Mouse (Mus musculus) right cerebral cortex, adult 18-20 months (tissue): Measurements from ENCODE around the gene Nfkbil1.
"Not testable (repeated sequence)": the region's sequence is repeated elsewhere in the genome, so short reads cannot be mapped to it uniquely, and the experiment has no call there.

Source experiments
- DNase-seq: peaks from one replicate; pipeline ENCODE4 v3.0.0; 2022; ENCODE audit warnings: mixed read lengths

Nfkbil1 gene

DNA sequence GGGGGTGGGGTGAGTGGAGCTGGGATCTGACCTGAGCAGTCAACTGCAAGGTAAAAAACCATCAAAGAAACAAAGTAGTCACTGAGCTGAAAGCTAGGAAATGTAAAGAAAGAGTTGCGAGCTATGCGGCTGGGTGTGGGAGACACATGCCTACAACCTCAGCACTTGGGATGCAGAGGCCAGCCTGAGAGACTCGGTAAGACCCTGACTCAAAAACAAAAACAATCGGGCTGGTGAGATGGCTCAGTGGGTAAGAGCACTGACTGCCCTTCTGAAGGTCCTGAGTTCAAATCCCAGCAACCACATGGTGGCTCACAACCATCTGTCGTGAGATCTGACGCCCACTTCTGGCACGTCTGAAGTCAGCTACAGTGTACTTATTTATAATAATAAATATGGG, 1.5 kb downstream of the Nfkbil1 start:
- DNase-seq, result not testable (repeated sequence)

DNA sequence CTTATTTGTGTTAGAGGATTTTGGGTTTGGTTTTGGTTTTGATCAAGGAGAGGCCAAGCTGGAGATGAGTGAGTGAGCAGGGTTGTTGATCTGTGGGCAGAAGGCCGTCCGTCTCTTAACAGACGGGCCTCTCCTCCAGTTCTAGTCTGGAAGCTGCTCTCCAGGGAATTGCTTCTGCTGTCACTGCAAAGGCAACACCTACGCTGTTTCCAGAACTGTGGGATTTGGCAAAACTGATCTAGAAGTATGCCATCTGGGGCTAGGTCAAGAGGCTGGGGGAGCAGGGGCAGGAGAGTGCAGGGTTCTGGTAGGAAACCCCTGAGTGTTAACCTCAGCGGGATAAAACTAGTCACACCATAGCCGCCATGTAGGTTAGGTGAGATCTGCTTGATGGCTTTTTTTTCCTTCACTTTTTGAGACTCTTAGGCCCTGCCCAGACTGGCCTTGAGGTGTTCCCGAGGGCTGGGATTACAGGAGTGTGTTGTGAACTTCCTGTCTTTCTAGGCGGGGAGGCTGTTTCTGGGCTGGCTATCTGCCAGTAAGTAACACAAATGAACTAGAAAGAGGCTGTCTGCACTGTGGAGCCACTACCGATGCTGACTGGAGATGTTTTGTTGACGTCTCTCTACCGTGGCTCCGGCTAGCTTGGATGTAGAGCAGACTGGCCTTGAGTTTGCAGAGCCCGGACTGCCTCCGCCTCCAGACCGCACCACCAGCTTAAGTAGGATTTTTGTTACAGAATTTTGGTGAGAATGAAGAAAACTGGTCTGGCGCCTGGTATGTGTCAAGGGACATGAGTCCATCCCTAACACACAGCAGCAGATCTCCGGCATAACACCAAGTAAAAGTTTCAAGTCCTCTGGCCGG, 2.2 kb downstream of the Nfkbil1 start, which contains the start of gene Atp6v1g2:
Gene Atp6v1g2, plus strand, starts transcription at position 547 of the 867 bp plus-strand sequence.
- no peak for DNase-seq

DNA sequence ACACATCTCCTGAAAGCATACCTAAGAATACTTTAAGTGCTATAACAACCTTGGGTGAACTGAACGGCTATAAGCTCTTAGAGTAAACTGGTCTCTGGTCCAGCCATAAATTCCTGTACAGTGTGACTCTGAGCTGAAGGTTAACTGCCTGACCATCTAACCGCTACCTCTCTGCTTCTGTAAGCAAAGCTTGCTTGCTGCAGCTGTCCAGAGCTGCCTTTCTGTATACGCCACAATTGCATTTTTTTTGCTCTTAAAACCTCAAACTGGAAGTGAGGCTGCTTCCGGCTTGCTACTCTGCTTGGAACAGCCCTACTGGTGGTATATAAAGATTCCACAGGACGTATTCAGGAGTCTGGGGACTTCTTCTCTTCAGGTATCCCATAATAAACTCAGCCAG, 2.9 kb downstream of the Nfkbil1 start:
- no peak for DNase-seq

DNA sequence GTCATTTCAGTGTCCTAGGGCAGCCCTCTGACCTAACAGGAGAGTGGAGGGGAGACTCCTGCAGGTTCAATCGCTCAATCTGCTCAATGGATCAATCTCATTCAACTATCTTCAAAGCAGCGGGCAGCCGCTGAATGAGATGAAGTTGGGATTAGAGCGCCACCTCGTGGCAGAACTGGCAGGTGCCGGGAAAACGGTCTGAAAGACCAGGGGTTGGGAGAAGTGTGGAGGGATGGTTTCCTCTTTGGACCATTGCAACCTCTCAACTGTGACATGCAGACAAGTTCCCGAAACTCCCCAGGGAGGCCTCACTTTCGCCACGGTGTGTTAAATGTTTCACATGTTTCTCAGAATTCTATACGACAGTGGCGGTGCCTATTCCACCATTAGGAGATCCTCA, 3.5 kb downstream of the Nfkbil1 start:
- DNase-seq, result peak; percentile 76

DNA sequence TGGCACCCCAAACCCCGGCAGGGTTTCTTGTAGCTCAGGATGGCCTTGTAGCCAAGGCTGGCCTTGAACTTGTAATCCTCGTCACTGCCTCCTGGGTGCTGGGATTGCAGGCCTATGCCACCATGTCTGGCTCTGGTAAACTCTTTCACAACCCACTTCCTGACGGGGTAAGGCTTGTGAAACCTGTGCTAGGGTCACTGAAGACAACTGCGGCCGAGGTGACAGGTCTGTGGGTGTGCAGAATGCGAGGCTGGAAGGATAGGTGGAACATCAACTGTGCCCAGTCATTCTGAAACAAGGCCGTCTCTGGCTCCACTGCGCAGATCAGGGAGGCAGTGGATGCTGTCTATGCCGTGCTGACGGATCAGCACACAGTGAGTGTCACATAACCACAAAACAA, 4.6 kb downstream of the Nfkbil1 start:
- DNase-seq, result no peak

DNA sequence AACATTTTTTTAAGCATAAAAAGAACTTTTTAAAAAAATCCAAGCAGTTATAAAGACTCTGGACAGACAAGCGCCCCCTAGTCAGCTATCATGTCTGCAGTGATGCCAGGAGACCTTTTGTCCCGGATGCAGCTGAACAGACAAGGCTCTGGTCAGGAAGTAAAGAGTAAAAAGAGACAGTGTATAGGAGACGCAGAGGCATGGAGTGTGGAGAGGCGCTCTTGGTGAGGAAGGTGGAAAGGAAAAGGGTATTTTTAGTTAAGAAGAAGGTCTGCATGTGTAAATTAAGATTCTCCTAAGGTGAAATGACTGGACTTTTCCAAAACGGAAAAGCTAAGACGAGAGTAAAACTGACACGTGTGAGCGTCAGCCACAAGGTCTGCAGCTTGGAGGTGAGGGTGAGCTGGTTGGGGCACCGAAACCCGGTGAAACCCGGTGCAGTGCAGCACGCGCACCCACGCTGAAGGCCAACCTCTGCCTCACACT, 9.0 kb downstream of the Nfkbil1 start:
- DNase-seq, result no peak

DNA sequence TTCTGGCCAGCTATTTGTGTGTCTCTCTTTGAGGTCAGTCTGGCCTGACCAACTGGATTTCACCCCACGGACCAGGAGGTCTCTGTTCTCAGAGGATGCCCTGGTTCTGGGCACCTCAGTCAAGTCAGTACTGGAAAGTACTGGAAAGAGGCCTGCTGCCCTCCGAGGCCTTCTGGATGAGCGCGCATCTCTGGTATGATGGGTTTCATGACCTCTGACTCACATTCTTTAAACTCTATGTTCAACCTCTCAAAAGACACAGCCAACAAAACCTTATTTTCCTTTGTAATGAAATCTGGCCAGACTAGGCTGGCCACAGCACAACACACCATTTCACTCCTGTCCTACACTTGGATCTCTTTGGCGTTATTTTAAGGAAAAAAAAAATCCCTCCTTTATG, 10.1 kb downstream of the Nfkbil1 start:
- DNase-seq, result no peak

- no peak for DNase-seq
Measured at GRCm38 (mm10) chr17:35224641-35225040, 11.0 kb downstream of the Nfkbil1 start.

GRCm38 (mm10) chr17:35222299-35222698, 13.3 kb downstream of the Nfkbil1 start:
- DNase-seq, result no peak

GRCm38 (mm10) chr17:35220156-35220952, 15.2 kb downstream of the Nfkbil1 start, which contains the start of gene Gm16181:
Gm16181 (plus strand) TSS chr17:35220834.
- DNase-seq, result no peak

- peak; percentile 34 for DNase-seq
Measured at GRCm38 (mm10) chr17:35219601-35220041, 16.0 kb downstream of the Nfkbil1 start.

GRCm38 (mm10) chr17:35218516-35219193, 16.9 kb downstream of the Nfkbil1 start:
- DNase-seq, result no peak

DNA sequence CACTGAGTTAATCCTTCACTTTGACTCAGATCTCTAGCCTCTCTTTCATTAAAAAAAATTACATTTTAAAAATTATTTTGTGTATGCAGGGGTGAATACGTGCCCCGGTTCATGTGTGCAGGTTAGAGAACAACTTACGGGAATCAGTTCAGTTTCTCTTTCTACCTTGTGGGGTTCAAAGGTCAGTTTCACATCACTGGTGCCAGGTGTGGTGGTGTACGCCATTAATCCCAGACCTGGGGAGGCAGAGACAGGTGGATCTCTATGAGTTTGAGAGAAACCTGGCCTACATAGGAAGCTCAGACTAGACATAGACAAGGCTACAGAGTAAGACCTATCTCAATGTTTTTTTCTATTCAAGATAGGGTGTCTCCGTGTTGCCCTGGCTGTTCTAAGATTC, 22.5 kb downstream of the Nfkbil1 start:
- DNase-seq, result no peak

DNA sequence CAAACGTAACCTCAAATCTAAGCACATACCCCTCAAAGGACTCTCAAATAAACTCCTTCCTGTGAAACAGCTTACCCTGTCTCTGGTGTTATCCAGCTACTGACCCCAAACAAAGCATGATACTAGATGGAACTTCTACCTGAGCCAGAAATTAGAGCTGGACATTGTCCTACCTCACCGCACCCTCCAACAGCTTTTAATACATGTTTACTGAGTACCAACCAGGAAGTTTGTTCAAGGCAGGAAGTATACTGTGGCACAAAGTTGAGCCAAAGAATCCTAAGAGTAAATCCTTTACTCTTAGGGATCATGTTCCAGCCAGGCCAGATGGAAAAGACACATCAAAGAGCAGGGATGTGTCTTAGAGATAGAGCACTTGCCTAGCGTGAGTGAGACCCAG, 25.0 kb downstream of the Nfkbil1 start:
- no peak for DNase-seq

DNA sequence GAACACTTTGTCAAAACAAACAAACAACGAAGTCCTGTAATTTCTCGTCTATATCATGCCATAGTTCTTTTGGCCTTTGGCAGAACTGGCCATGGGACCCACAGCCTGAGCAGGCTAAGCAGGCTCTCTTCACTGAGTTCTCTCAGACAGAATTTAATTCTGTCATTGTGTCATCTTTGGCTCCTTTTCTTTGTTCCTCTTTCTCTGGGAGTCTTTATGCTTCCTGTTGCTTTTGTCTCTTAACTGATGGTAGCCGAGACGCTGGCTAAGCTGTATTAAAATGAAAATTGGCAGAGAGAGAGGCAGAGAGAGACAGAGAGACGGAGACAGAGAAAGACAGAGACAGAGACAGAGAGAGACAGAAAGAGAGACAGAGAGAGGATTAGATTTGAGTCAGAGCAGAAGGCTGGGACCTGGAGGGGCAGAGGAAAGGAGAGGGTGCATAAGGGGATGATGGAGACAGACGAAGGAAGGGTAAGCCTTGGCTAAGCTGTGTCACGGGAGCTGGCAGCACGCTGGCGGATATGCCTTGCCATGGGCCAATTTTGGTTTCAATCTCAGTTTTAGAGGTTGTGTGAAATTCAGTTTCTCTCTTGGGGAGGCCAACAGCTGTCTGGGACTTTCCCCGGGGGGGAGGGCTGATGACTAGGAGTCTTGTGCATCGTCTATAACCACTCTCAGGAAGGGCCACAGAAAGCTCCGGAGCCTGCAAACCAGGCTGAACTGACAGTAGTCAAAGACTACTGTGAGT, 25.6 kb downstream of the Nfkbil1 start:
- no peak for DNase-seq

GRCm38 (mm10) chr17:35205380-35205769, 30.2 kb downstream of the Nfkbil1 start:
- no peak for DNase-seq

GRCm38 (mm10) chr17:35204494-35205379, 30.9 kb downstream of the Nfkbil1 start, which contains the start of gene Lta:
Lta (minus strand) TSS chr17:35205351.
- no peak for DNase-seq

- no peak for DNase-seq
Measured at GRCm38 (mm10) chr17:35202442-35202841, 33.1 kb downstream of the Nfkbil1 start.

DNA sequence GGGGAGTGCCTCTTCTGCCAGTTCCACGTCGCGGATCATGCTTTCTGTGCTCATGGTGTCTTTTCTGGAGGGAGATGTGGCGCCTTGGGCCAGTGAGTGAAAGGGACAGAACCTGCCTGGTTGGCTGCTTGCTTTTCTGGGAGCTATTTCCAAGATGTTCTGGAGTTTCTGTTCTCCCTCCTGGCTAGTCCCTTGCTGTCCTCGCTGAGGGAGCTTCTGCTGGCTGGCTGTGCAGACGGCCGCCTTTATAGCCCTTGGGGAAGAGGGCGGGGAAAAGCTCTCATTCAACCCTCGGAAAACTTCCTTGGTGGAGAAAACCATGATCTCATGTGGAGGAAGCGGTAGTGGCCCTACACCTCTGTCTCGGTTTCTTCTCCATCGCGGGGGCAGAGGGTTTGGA, 33.8 kb downstream of the Nfkbil1 start, which contains the start of gene Tnf:
Gene Tnf, minus strand, starts transcription at position 221 of the 400 bp plus-strand sequence.
- DNase-seq, result no peak

DNA sequence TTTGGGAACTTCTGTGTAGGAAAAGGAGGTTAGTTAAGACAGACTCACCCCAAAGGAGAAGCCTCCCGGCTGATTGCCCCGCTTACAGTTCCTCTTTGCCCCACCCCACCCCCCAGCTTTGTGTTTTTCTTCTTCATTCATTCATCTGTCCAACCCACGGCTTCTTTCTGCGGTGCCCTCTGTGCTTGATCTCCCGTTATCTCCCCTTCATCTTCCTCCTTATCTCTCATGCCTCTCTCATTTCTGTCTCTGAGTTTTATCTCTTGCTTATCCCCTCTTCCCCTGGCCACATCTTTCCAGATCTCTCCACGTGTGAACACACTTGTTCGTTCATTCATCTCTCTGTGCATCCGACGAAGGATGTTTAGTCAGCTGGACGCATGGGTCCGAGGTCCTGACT, 34.5 kb downstream of the Nfkbil1 start:
- no peak for DNase-seq

DNA sequence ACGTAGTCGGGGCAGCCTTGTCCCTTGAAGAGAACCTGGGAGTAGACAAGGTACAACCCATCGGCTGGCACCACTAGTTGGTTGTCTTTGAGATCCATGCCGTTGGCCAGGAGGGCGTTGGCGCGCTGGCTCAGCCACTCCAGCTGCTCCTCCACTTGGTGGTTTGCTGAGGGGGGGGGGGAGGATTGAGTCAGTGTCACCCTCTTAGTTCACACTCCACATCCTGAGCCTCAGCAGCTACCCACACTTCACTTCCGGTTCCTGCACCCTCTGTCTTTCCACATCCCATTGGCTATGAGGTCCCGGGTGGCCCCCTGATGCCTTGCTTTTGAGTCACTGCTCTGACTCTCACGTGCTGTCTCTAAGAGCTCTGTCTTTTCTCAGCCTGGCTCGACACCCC, 35.2 kb downstream of the Nfkbil1 start:
- DNase-seq, result no peak
